Mouse (Mus musculus) forebrain, embryonic 11.5 days (tissue): ENCODE measurements around the gene Csnk2a1. TPM values are rescaled to one million over a fixed set of nuclear protein-coding genes. Genes with fewer than 3 reads are reported as not detected.

Source experiments
- ATAC-seq: fragments of 200-750 bp; cut with Nextera tagmentation; replicated peaks from 2 replicates; pipeline ENCODE4 v1.8.0; 2017; ENCODE audit warnings: moderate TSS enrichment; ENCODE audit not compliant: low FRiP score
- DNase-seq: peaks from one replicate; pipeline ENCODE4 v3.0.0-alpha.2; 2017; ENCODE audit warnings: low spot score
- H3K27ac ChIP-seq: fragments of 300-500 bp; sonication (generic); 2 replicates; pipeline ENCODE4 v1.5.1; 2014; ENCODE audit warnings: low read depth, low read length
- H3K27me3 ChIP-seq: fragments of 300-500 bp; sonication (generic); 2 replicates; pipeline ENCODE4 v1.6.1; 2014; ENCODE audit warnings: mild to moderate bottlenecking, low read length, mixed read lengths; ENCODE audit not compliant: control insufficient read depth, insufficient read depth
- H3K36me3 ChIP-seq: fragments of 300-500 bp; sonication (generic); 2 replicates; pipeline ENCODE4 v1.6.1; 2014; ENCODE audit warnings: mild to moderate bottlenecking, low read length, moderate library complexity, mixed read lengths; ENCODE audit not compliant: control insufficient read depth, insufficient read depth
- H3K4me1 ChIP-seq: fragments of 300-500 bp; sonication (generic); replicated peaks from 2 replicates; pipeline ENCODE4 v1.6.1; 2014; ENCODE audit warnings: low read length, mixed read lengths; ENCODE audit not compliant: control insufficient read depth, insufficient read depth
- H3K4me2 ChIP-seq: fragments of 300-500 bp; sonication (generic); 2 replicates; pipeline ENCODE4 v1.6.1; 2014; ENCODE audit warnings: low read depth, mild to moderate bottlenecking, low read length, moderate library complexity, mixed read lengths; ENCODE audit not compliant: severe bottlenecking
- H3K4me3 ChIP-seq: fragments of 300-500 bp; sonication (generic); 2 replicates; pipeline ENCODE4 v1.5.1; 2014; ENCODE audit warnings: low read depth, low read length
- H3K9ac ChIP-seq: fragments of 300-500 bp; sonication (generic); 2 replicates; pipeline ENCODE4 v1.6.1; 2014; ENCODE audit warnings: low read length
- H3K9me3 ChIP-seq: fragments of 300-500 bp; sonication (generic); 2 replicates; pipeline ENCODE4 v1.6.1; 2016; ENCODE audit warnings: low read length, mixed read lengths; ENCODE audit not compliant: control insufficient read depth
- WGBS: fragments of 180-500 bp; shearing (Covaris S2); extraction: QIAGEN DNeasy Blood & Tissue Kit; methylation state at CpG from one replicate; pipeline ENCODE4 v1.1.7; 2014; 5-methylcytosine and 5-hydroxymethylcytosine counted together
- polyA plus RNA-seq: library from polyadenylated mRNA; unstranded; fragments of >200 nt; fragmentation: Nextera tagmentation; extraction: Ambion mirVana; gene quantifications from 2 replicates; pipeline ENCODE4 v1.2.1, GENCODE M21; 2014

Csnk2a1 gene
- polyA plus RNA-seq, 1 experiment from 2014 or later, result 73.6 TPM

- no peaks in the 10 kb centered on the region; the same call in 1 of the 2 replicates for H3K4me1 ChIP-seq
- ATAC-seq, result peak; percentile 98
- peak within 1 kb of the TSS; percentile 63 for H3K27ac ChIP-seq
- peak; percentile 94 for DNase-seq
- H3K9me3 ChIP-seq, result no peaks in the 10 kb centered on the region
- WGBS, result under 1% methylated on average over 69 of the region's 70 CpGs
- peak within 1 kb of the TSS; percentile 91 for H3K9ac ChIP-seq
- no peaks in the 10 kb centered on the region for H3K36me3 ChIP-seq
- no peaks in the 10 kb centered on the region for H3K27me3 ChIP-seq
- H3K4me3 ChIP-seq, result peak within 1 kb of the TSS; percentile 91
- peak within 1 kb of the TSS; percentile 85 for H3K4me2 ChIP-seq
Observed at GRCm38 (mm10) chr2:152293727-152294475, 67.3 kb downstream of the Csnk2a1 start, which contains the start of gene Tbc1d20. Tbc1d20 (plus strand) TSS chr2:152293828.

GRCm38 (mm10) chr2:152294541-152294940, 67.9 kb downstream of the Csnk2a1 start:
- Histone ChIP-seq H3K4me3 (peak overlapping the region; percentile 91), H3K9ac (peak overlapping the region; percentile 91; the same call in 1 of the 2 replicates), H3K36me3 (no peaks in the 10 kb centered on the region), H3K4me2 (peak overlapping the region; percentile 85), H3K9me3 (no peaks in the 10 kb centered on the region), H3K27me3 (no peaks in the 10 kb centered on the region), H3K27ac (no peak overlapping the region), H3K4me1 (no peaks in the 10 kb centered on the region; the same call in 1 of the 2 replicates)
- DNase-seq, result no peak
- 48% methylated on average over 5 of the region's 5 CpGs for WGBS
- ATAC-seq, result no peak

GRCm38 (mm10) chr2:152302862-152303261, 76.2 kb downstream of the Csnk2a1 start:
- no peak overlapping the region for H3K27ac ChIP-seq
- no peaks in the 10 kb centered on the region for H3K4me1 ChIP-seq
- H3K4me3 ChIP-seq, result no peak overlapping the region
- H3K9me3 ChIP-seq, result no peaks in the 10 kb centered on the region
- 90% methylated on average over 2 of the region's 2 CpGs for WGBS
- DNase-seq, result no peak
- no peak for ATAC-seq
- H3K9ac ChIP-seq, result no peak overlapping the region
- H3K4me2 ChIP-seq, result no peak overlapping the region
- peaks cover 11% of the 10 kb centered on the region for H3K36me3 ChIP-seq
- H3K27me3 ChIP-seq, result no peaks in the 10 kb centered on the region

- Histone ChIP-seq H3K9ac (no peak overlapping the region), H3K36me3 (peaks cover 18% of the 10 kb centered on the region), H3K27ac (no peak overlapping the region), H3K4me3 (no peak overlapping the region), H3K27me3 (no peaks in the 10 kb centered on the region), H3K4me2 (no peak overlapping the region), H3K4me1 (no peaks in the 10 kb centered on the region), H3K9me3 (no peaks in the 10 kb centered on the region)
- no peak for DNase-seq
- ATAC-seq, result no peak
- WGBS, result 73% methylated on average over 5 of the region's 5 CpGs
Observed at GRCm38 (mm10) chr2:152303781-152304180, 77.1 kb downstream of the Csnk2a1 start.

- no peaks in the 10 kb centered on the region for H3K4me1 ChIP-seq
- H3K36me3 ChIP-seq, result peaks cover 21% of the 10 kb centered on the region
- H3K27ac ChIP-seq, result no peak overlapping the region
- H3K4me2 ChIP-seq, result no peak overlapping the region
- H3K27me3 ChIP-seq, result no peaks in the 10 kb centered on the region
- no peak overlapping the region for H3K4me3 ChIP-seq
- no peak for ATAC-seq
- 94% methylated on average over 6 of the region's 6 CpGs for WGBS
- DNase-seq, result no peak
- H3K9me3 ChIP-seq, result no peaks in the 10 kb centered on the region
- no peak overlapping the region for H3K9ac ChIP-seq
Observed at GRCm38 (mm10) chr2:152305480-152305879, 78.8 kb downstream of the Csnk2a1 start.

- H3K4me3 ChIP-seq, result no peak overlapping the region
- WGBS, result 96% methylated on average over 3 of the region's 3 CpGs
- DNase-seq (no peak), ATAC-seq (no peak)
- H3K4me2 ChIP-seq, result no peak overlapping the region
- no peaks in the 10 kb centered on the region for H3K9me3 ChIP-seq
- peaks cover 23% of the 10 kb centered on the region for H3K36me3 ChIP-seq
- H3K9ac ChIP-seq, result no peak overlapping the region
- no peak overlapping the region for H3K27ac ChIP-seq
- H3K27me3 ChIP-seq, result no peaks in the 10 kb centered on the region
- no peaks in the 10 kb centered on the region for H3K4me1 ChIP-seq
Observed at GRCm38 (mm10) chr2:152307186-152307585, 80.5 kb downstream of the Csnk2a1 start.

- no peak for ATAC-seq
- no peak overlapping the region for H3K4me3 ChIP-seq
- H3K4me2 ChIP-seq, result no peak overlapping the region
- WGBS, result 90% methylated on average over 7 of the region's 7 CpGs
- no peaks in the 10 kb centered on the region for H3K27me3 ChIP-seq
- H3K9me3 ChIP-seq, result no peaks in the 10 kb centered on the region
- H3K36me3 ChIP-seq, result peaks cover 16% of the 10 kb centered on the region; the same call in 1 of the 2 replicates
- H3K27ac ChIP-seq, result no peak overlapping the region
- no peak for DNase-seq
- no peaks in the 10 kb centered on the region for H3K4me1 ChIP-seq
- no peak overlapping the region for H3K9ac ChIP-seq
Observed at GRCm38 (mm10) chr2:152312996-152313395, 86.4 kb downstream of the Csnk2a1 start.

GRCm38 (mm10) chr2:152313926-152314325, 87.3 kb downstream of the Csnk2a1 start:
- H3K27ac ChIP-seq, result no peak overlapping the region
- no peak overlapping the region for H3K4me2 ChIP-seq
- no peaks in the 10 kb centered on the region for H3K4me1 ChIP-seq
- no peaks in the 10 kb centered on the region for H3K27me3 ChIP-seq
- 90% methylated on average over 6 of the region's 6 CpGs for WGBS
- H3K4me3 ChIP-seq, result no peak overlapping the region
- ATAC-seq, result no peak
- no peak for DNase-seq
- H3K36me3 ChIP-seq, result peaks cover 9% of the 10 kb centered on the region; the same call in 1 of the 2 replicates
- no peak overlapping the region for H3K9ac ChIP-seq
- H3K9me3 ChIP-seq, result no peaks in the 10 kb centered on the region

- no peaks in the 10 kb centered on the region for H3K9me3 ChIP-seq
- H3K9ac ChIP-seq, result no peak overlapping the region
- no peaks in the 10 kb centered on the region for H3K27me3 ChIP-seq
- no peaks in the 10 kb centered on the region for H3K4me1 ChIP-seq
- no peak overlapping the region for H3K27ac ChIP-seq
- 88% methylated on average over 6 of the region's 6 CpGs for WGBS
- ATAC-seq, result no peak
- peaks cover 5% of the 10 kb centered on the region; the same call in 1 of the 2 replicates for H3K36me3 ChIP-seq
- DNase-seq, result no peak
- no peak overlapping the region for H3K4me3 ChIP-seq
- no peak overlapping the region for H3K4me2 ChIP-seq
Observed at GRCm38 (mm10) chr2:152317054-152317453, 90.4 kb downstream of the Csnk2a1 start.
